Mouse (Mus musculus): ENCODE measurements around the gene Brpf3.

- TF ChIP-seq TAL1 (IDR thresholded peaks at IDR 0.05; ENCODE audit: low read length) = no peak
- TF ChIP-seq GATA1 (IDR thresholded peaks at IDR 0.05; ENCODE audit: low read length) = no peak
Measured at GRCm38 (mm10) chr17:28831065-28831464, 30.2 kb downstream of the Brpf3 start.
